Mouse (Mus musculus): ENCODE data around the gene Zfp593. TPM values are rescaled to one million over a fixed set of nuclear protein-coding genes. Genes with fewer than 3 reads are reported as not detected.
A peak's percentile ranks its signal among the peaks of the same experiment; 100 is the strongest.

The Zfp593 gene
- total and polyA plus RNA-seq, 2 experiments from 2014 or later, result 10.2 to 11.0 TPM

GRCm38 (mm10) chr4:134227194-134227593 is 18.2 kb downstream of the Zfp593 start, which contains the start of gene Catsper4:
Gene Catsper4 (minus strand): TSS chr4:134227383.
- no peak within 1 kb of the TSS for H3K9ac ChIP-seq (replicated peaks; ENCODE audit: low read length)
- no peaks in the 10 kb centered on the region for H3K4me1 ChIP-seq (ENCODE audit: insufficient read depth, low read length)
- no peaks in the 10 kb centered on the region for H3K27me3 ChIP-seq (ENCODE audit: insufficient read depth, low read length)
- no peak within 1 kb of the TSS for H3K4me2 ChIP-seq (ENCODE audit: low read depth, low read length)
- DNase-seq (ENCODE audit: low spot score) (peak; percentile 62), ATAC-seq (no peak)
- H3K4me3 ChIP-seq (ENCODE audit: low read length), result no peak within 1 kb of the TSS
- 62% methylated on average over 8 of the region's 8 CpGs for WGBS
- no peak within 1 kb of the TSS for H3K27ac ChIP-seq
- TF ChIP-seq CTCF (IDR thresholded peaks at IDR 0.05; ENCODE audit: low read depth), result peak; percentile 59
- no peaks in the 10 kb centered on the region for H3K36me3 ChIP-seq (ENCODE audit: insufficient read depth, low read length)
- H3K9me3 ChIP-seq (ENCODE audit: low read length), result no peaks in the 10 kb centered on the region

- ATAC-seq (no peak), DNase-seq (ENCODE audit: low spot score) (no peak)
- Histone ChIP-seq H3K4me2 (ENCODE audit: low read depth, low read length) (no peak overlapping the region), H3K9ac (replicated peaks; ENCODE audit: low read length) (no peak overlapping the region), H3K4me1 (ENCODE audit: insufficient read depth, low read length) (no peaks in the 10 kb centered on the region), H3K27me3 (ENCODE audit: insufficient read depth, low read length) (no peaks in the 10 kb centered on the region), H3K4me3 (ENCODE audit: low read length) (no peak overlapping the region), H3K27ac (no peak overlapping the region), H3K9me3 (ENCODE audit: low read length) (no peaks in the 10 kb centered on the region), H3K36me3 (ENCODE audit: insufficient read depth, low read length) (no peaks in the 10 kb centered on the region)
- TF ChIP-seq CTCF (IDR thresholded peaks at IDR 0.05; ENCODE audit: low read depth), result no peak
- 63% methylated on average over 11 of the region's 11 CpGs for WGBS
These were observed 22.4 kb downstream of the Zfp593 start for GRCm38 (mm10) chr4:134222793-134223600.

DNA sequence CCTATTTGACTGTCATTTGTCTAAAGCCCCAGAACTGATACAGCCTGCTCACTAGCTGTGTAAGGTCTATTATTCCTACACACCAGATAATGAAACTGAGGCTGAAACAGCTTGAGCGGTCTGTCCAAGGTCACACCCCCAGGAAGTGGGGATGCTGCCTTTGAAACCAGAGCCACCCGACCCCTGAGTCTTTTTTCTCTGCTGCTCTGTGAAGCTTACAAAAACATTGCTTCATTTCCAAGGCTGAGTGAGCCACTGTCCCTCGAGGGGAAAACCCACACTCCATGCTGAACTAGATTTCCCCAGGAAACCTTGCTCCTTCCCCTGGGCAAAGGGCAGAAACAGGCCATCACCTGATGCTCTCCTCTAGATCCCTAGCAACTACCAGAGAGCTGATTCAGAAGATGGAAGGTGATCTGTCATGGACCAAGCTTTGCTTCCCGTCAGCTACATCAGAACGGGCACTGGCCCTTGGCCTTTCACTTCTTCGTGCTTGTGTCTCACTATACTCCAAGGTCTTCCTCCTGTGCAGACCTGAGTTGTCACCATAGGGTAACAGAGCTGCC is 38.8 kb downstream of the Zfp593 start:
- Histone ChIP-seq H3K4me3 (ENCODE audit: low read length) (no peak overlapping the region), H3K4me1 (ENCODE audit: insufficient read depth, low read length) (no peaks in the 10 kb centered on the region), H3K9ac (replicated peaks; ENCODE audit: low read length) (no peak overlapping the region), H3K27ac (no peak overlapping the region), H3K4me2 (ENCODE audit: low read depth, low read length) (no peak overlapping the region), H3K36me3 (ENCODE audit: insufficient read depth, low read length) (no peaks in the 10 kb centered on the region), H3K27me3 (ENCODE audit: insufficient read depth, low read length) (no peaks in the 10 kb centered on the region), H3K9me3 (ENCODE audit: low read length) (no peaks in the 10 kb centered on the region)
- 64% methylated on average over 6 of the region's 6 CpGs for WGBS
- no peak for TF ChIP-seq CTCF (IDR thresholded peaks at IDR 0.05; ENCODE audit: low read depth)
- ATAC-seq, result no peak
- DNase-seq (ENCODE audit: low spot score), result no peak

DNA sequence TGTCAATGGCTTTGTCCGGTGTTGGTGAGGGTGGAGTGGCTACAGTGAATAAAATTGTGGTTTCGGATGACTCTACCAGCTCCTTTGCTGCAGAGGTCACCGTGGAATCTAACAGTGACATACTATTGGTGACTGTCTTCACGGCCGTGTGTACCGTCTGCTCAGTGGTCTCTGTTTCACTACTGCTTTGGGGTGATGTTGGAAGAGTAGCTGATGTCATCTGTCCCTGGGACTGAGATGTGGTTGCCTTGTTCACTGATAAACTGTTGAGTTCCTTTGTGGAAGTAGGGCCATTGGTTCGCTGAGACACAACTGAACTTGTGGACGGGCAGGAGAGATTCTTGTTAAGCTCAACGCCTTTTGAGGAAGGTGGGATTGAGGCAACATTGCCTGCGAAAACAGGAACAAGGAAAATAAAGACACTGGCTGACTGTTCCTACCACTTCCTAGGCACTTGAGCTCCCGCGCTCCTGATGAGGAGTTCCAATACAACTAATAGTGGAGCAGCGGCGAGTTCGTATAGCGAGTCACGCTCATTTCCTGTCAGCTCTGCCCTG is 42.0 kb downstream of the Zfp593 start:
- Histone ChIP-seq H3K4me3 (ENCODE audit: low read length) (no peak overlapping the region), H3K27me3 (ENCODE audit: insufficient read depth, low read length) (no peaks in the 10 kb centered on the region), H3K4me1 (ENCODE audit: insufficient read depth, low read length) (no peaks in the 10 kb centered on the region), H3K9me3 (ENCODE audit: low read length) (no peaks in the 10 kb centered on the region), H3K9ac (replicated peaks; ENCODE audit: low read length) (no peak overlapping the region), H3K4me2 (ENCODE audit: low read depth, low read length) (no peak overlapping the region), H3K36me3 (ENCODE audit: insufficient read depth, low read length) (no peaks in the 10 kb centered on the region), H3K27ac (no peak overlapping the region)
- DNase-seq (ENCODE audit: low spot score) (no peak), ATAC-seq (no peak)
- 91% methylated on average over 17 of the region's 17 CpGs for WGBS
- no peak for TF ChIP-seq CTCF (IDR thresholded peaks at IDR 0.05; ENCODE audit: low read depth)

DNA sequence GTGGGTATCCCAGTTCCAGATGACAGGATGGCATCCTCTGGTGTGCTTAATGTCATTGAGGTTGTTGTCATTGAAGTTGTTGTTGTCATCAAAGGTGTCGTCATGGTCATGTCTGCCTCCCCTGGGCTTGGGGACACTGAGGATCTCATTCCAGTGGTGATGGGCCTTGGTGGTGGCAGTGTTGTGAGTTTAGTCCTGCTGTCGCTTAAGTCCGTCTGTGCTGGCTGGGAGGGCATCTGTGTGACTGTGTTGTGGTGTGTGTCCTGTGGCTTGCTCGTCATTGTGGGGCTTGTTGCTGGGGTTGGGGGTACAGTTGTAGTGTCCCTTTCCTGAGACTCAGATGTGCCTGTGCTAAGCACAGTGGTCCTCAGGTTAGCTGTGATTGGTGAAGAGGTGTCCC is 42.5 kb downstream of the Zfp593 start, which contains the start of gene Gm7534:
Gm7534 (minus strand) TSS at position 101 of the 400 bp plus-strand sequence.
- no peak within 1 kb of the TSS for H3K4me3 ChIP-seq (ENCODE audit: low read length)
- H3K4me1 ChIP-seq (ENCODE audit: insufficient read depth, low read length), result no peaks in the 10 kb centered on the region
- no peak within 1 kb of the TSS for H3K4me2 ChIP-seq (ENCODE audit: low read depth, low read length)
- no peaks in the 10 kb centered on the region for H3K9me3 ChIP-seq (ENCODE audit: low read length)
- no peak within 1 kb of the TSS for H3K27ac ChIP-seq
- H3K9ac ChIP-seq (replicated peaks; ENCODE audit: low read length), result no peak within 1 kb of the TSS
- TF ChIP-seq CTCF (IDR thresholded peaks at IDR 0.05; ENCODE audit: low read depth), result no peak
- WGBS, result 88% methylated on average over 4 of the region's 4 CpGs
- H3K27me3 ChIP-seq (ENCODE audit: insufficient read depth, low read length), result no peaks in the 10 kb centered on the region
- ATAC-seq (no peak), DNase-seq (ENCODE audit: low spot score) (no peak)
- H3K36me3 ChIP-seq (ENCODE audit: insufficient read depth, low read length), result no peaks in the 10 kb centered on the region

DNA sequence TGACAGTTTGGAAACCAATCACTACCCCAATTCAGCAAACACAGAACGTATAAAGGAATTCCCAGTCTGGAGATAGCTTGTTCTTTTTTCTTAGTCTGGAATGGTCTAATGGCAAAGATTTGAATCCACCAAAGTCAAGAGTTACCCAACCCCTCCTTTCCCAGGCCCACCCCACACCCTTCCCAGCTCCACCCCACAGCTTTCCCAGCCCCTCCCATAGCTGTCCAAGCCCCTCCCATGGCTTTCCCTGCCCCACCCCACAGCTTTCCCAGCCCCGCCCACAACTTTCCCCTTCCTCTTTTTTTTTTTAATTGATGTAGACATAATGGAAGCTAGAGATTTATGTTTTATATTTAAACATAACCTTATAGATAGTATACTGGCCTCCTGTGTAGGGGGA is 46.0 kb downstream of the Zfp593 start:
- DNase-seq (ENCODE audit: low spot score), result no peak

More for the DNA sequence above, 46.0 kb downstream of the Zfp593 start:
- Histone ChIP-seq H3K9me3 (ENCODE audit: low read length) (no peaks in the 10 kb centered on the region), H3K4me3 (ENCODE audit: low read length) (no peak overlapping the region), H3K4me1 (ENCODE audit: insufficient read depth, low read length) (no peaks in the 10 kb centered on the region), H3K36me3 (ENCODE audit: insufficient read depth, low read length) (no peaks in the 10 kb centered on the region), H3K9ac (replicated peaks; ENCODE audit: low read length) (no peak overlapping the region), H3K4me2 (ENCODE audit: low read depth, low read length) (no peak overlapping the region), H3K27ac (no peak overlapping the region), H3K27me3 (ENCODE audit: insufficient read depth, low read length) (no peaks in the 10 kb centered on the region)
- no peak for ATAC-seq
- TF ChIP-seq CTCF (IDR thresholded peaks at IDR 0.05; ENCODE audit: low read depth), result no peak
- 88% methylated on average over 2 of the region's 2 CpGs for WGBS

Other genes starting within 250 kb of the Zfp593 start
- gene Dhdds, start 244.7 kb downstream of the Zfp593 start, total RNA-seq (2014; rRNA removed), result 43.1 and 49.5 TPM in 2 replicates
- gene Dhdds, start 244.7 kb downstream of the Zfp593 start, polyA plus RNA-seq (2015; fragmentation: Nextera tagmentation; extraction: Ambion mirVana), result 41.5 and 41.8 TPM in 2 replicates
- gene Lin28a, start 226.8 kb downstream of the Zfp593 start, total RNA-seq (2014; rRNA removed), result not detected in 2 replicates
- gene Lin28a, start 226.8 kb downstream of the Zfp593 start, polyA plus RNA-seq (2015; fragmentation: Nextera tagmentation; extraction: Ambion mirVana), result 0.05 TPM in 1 of 2 replicates, not detected in the other
- not detected in 2 replicates for gene Zfp683, start 191.8 kb downstream of the Zfp593 start, total RNA-seq (2014; rRNA removed)
- gene Zfp683, start 191.8 kb downstream of the Zfp593 start, polyA plus RNA-seq (2015; fragmentation: Nextera tagmentation; extraction: Ambion mirVana), result not detected in 2 replicates
- gene Crybg2, start 184.8 kb downstream of the Zfp593 start, total RNA-seq (2014; rRNA removed), result 1.7 and 2.8 TPM in 2 replicates
- 5.9 and 6.7 TPM in 2 replicates for gene Crybg2, start 184.8 kb downstream of the Zfp593 start, polyA plus RNA-seq (2015; fragmentation: Nextera tagmentation; extraction: Ambion mirVana)
- gene Cd52, start 150.5 kb downstream of the Zfp593 start, total RNA-seq (2014; rRNA removed), result not detected in 2 replicates
- 2.7 TPM in 2 replicates for gene Cd52, start 150.5 kb downstream of the Zfp593 start, polyA plus RNA-seq (2015; fragmentation: Nextera tagmentation; extraction: Ambion mirVana)
- 3.5 and 8.9 TPM in 2 replicates for gene Ubxn11, start 143.0 kb downstream of the Zfp593 start, total RNA-seq (2014; rRNA removed)
- 14.0 and 14.6 TPM in 2 replicates for gene Ubxn11, start 143.0 kb downstream of the Zfp593 start, polyA plus RNA-seq (2015; fragmentation: Nextera tagmentation; extraction: Ambion mirVana)
- 220 and 259 TPM in 2 replicates for gene Sh3bgrl3, start 116.8 kb downstream of the Zfp593 start, total RNA-seq (2014; rRNA removed)
- gene Sh3bgrl3, start 116.8 kb downstream of the Zfp593 start, polyA plus RNA-seq (2015; fragmentation: Nextera tagmentation; extraction: Ambion mirVana), result 553 and 564 TPM in 2 replicates
- gene Cep85, start 58.5 kb downstream of the Zfp593 start, total RNA-seq (2014; rRNA removed), result 12.9 and 19.6 TPM in 2 replicates
- gene Cep85, start 58.5 kb downstream of the Zfp593 start, polyA plus RNA-seq (2015; fragmentation: Nextera tagmentation; extraction: Ambion mirVana), result 16.2 and 17.8 TPM in 2 replicates
- gene Gm7534, start 42.6 kb downstream of the Zfp593 start, total RNA-seq (2014; rRNA removed), result not detected in 2 replicates
- gene Gm7534, start 42.6 kb downstream of the Zfp593 start, polyA plus RNA-seq (2015; fragmentation: Nextera tagmentation; extraction: Ambion mirVana), result not detected in 2 replicates
- gene Catsper4, start 18.2 kb downstream of the Zfp593 start, total RNA-seq (2014; rRNA removed), result not detected in 2 replicates
- gene Catsper4, start 18.2 kb downstream of the Zfp593 start, polyA plus RNA-seq (2015; fragmentation: Nextera tagmentation; extraction: Ambion mirVana), result 0.11 and 0.20 TPM in 2 replicates
- gene Cnksr1, start 7.2 kb downstream of the Zfp593 start, total RNA-seq (2014; rRNA removed), result 0.26 TPM in 1 of 2 replicates, not detected in the other
- 0.14 and 0.25 TPM in 2 replicates for gene Cnksr1, start 7.2 kb downstream of the Zfp593 start, polyA plus RNA-seq (2015; fragmentation: Nextera tagmentation; extraction: Ambion mirVana)
- gene E130218I03Rik, start 1.9 kb downstream of the Zfp593 start, total RNA-seq (2014; rRNA removed), result 0.31 TPM in 1 of 2 replicates, not detected in the other
- 0.95 and 1.4 TPM in 2 replicates for gene E130218I03Rik, start 1.9 kb downstream of the Zfp593 start, polyA plus RNA-seq (2015; fragmentation: Nextera tagmentation; extraction: Ambion mirVana)
- not detected in 2 replicates for gene Gm30191, start 1.3 kb upstream of the Zfp593 start, total RNA-seq (2014; rRNA removed)
- 0.59 and 0.79 TPM in 2 replicates for gene Gm30191, start 1.3 kb upstream of the Zfp593 start, polyA plus RNA-seq (2015; fragmentation: Nextera tagmentation; extraction: Ambion mirVana)
- gene Grrp1, start 8.5 kb upstream of the Zfp593 start, total RNA-seq (2014; rRNA removed), result 13.7 and 18.4 TPM in 2 replicates
- gene Grrp1, start 8.5 kb upstream of the Zfp593 start, polyA plus RNA-seq (2015; fragmentation: Nextera tagmentation; extraction: Ambion mirVana), result 11.1 and 12.2 TPM in 2 replicates
- 25.5 and 35.2 TPM in 2 replicates for gene Pdik1l, start 42.3 kb upstream of the Zfp593 start, total RNA-seq (2014; rRNA removed)
- 23.3 and 24.8 TPM in 2 replicates for gene Pdik1l, start 42.3 kb upstream of the Zfp593 start, polyA plus RNA-seq (2015; fragmentation: Nextera tagmentation; extraction: Ambion mirVana)
- gene Trim63, start 69.5 kb upstream of the Zfp593 start, total RNA-seq (2014; rRNA removed), result 0.32 and 1.5 TPM in 2 replicates
- gene Trim63, start 69.5 kb upstream of the Zfp593 start, polyA plus RNA-seq (2015; fragmentation: Nextera tagmentation; extraction: Ambion mirVana), result 0.84 and 1.1 TPM in 2 replicates
- gene Slc30a2, start 97.6 kb upstream of the Zfp593 start, total RNA-seq (2014; rRNA removed), result 0.43 TPM in 1 of 2 replicates, not detected in the other
- 0.09 and 0.18 TPM in 2 replicates for gene Slc30a2, start 97.6 kb upstream of the Zfp593 start, polyA plus RNA-seq (2015; fragmentation: Nextera tagmentation; extraction: Ambion mirVana)
- gene Extl1, start 138.3 kb upstream of the Zfp593 start, total RNA-seq (2014; rRNA removed), result 0.54 and 1.8 TPM in 2 replicates
- 0.39 and 0.66 TPM in 2 replicates for gene Extl1, start 138.3 kb upstream of the Zfp593 start, polyA plus RNA-seq (2015; fragmentation: Nextera tagmentation; extraction: Ambion mirVana)
- 12.1 and 17.9 TPM in 2 replicates for gene Pafah2, start 150.7 kb upstream of the Zfp593 start, total RNA-seq (2014; rRNA removed)
- gene Pafah2, start 150.7 kb upstream of the Zfp593 start, polyA plus RNA-seq (2015; fragmentation: Nextera tagmentation; extraction: Ambion mirVana), result 5.3 and 6.7 TPM in 2 replicates
- gene Stmn1, start 222.7 kb upstream of the Zfp593 start, total RNA-seq (2014; rRNA removed), result 667 and 752 TPM in 2 replicates
- gene Stmn1, start 222.7 kb upstream of the Zfp593 start, polyA plus RNA-seq (2015; fragmentation: Nextera tagmentation; extraction: Ambion mirVana), result 4,115 and 4,307 TPM in 2 replicates